Mouse (Mus musculus) bone marrow, adult 2 months (tissue): ENCODE data around the gene Gm2000. TPM values are rescaled to one million over a fixed set of nuclear protein-coding genes. Genes with fewer than 3 reads are reported as not detected.
"Not testable (repeated sequence)": the region's sequence is repeated elsewhere in the genome, so short reads cannot be mapped to it uniquely, and the experiment has no call there.

Source experiments
- H3K27ac ChIP-seq: fragments of 200-500 bp; 2 replicates; pipeline ENCODE4 v1.5.1; 2012; ENCODE audit warnings: low read depth, mild to moderate bottlenecking, control low read depth, inconsistent platforms, low read length; ENCODE audit not compliant: control insufficient read depth, poor library complexity, insufficient read depth
- H3K4me1 ChIP-seq: fragments of 200-500 bp; 2 replicates; pipeline ENCODE4 v1.6.1; 2011; ENCODE audit warnings: low read length; ENCODE audit not compliant: control insufficient read depth, insufficient read depth
- H3K4me3 ChIP-seq: fragments of 200-500 bp; replicated peaks from 2 replicates; pipeline ENCODE3; 2011; ENCODE audit warnings: mild to moderate bottlenecking, low read depth, low read length, control low read depth; ENCODE audit not compliant: control insufficient read depth
- CTCF ChIP-seq: fragments of 200-500 bp; IDR thresholded peaks from 2 replicates; pipeline ENCODE4 v1.5.1; 2011; ENCODE audit warnings: low read length, control low read depth; ENCODE audit not compliant: control insufficient read depth, insufficient read depth
- POLR2A ChIP-seq: fragments of 200-500 bp; IDR thresholded peaks from 2 replicates; pipeline ENCODE4 v1.6.1; 2011; ENCODE audit warnings: low read depth, mild to moderate bottlenecking, control low read depth, low read length, borderline replicate concordance; ENCODE audit not compliant: control insufficient read depth
- WGBS: fragments of 180-500 bp; shearing (Covaris S2); methylation state at CpG from one replicate; pipeline ENCODE4 v1.1.7; 2018; 5-methylcytosine and 5-hydroxymethylcytosine counted together
- polyA plus RNA-seq: library from polyadenylated mRNA; stranded (reverse); fragments of >200 nt; gene quantifications from 2 replicates; pipeline ENCODE4 v1.2.4, GENCODE M21; 2011; ENCODE audit warnings: low replicate concordance; ENCODE audit not compliant: missing spikeins, insufficient read depth, insufficient read length

Gm2000 gene
- polyA plus RNA-seq, 1 experiment, result 2,147 TPM

- H3K4me3 ChIP-seq, result no peak overlapping the region
- TF ChIP-seq POLR2A (no peak), CTCF (no peak)
- no peak overlapping the region for H3K27ac ChIP-seq
- H3K4me1 ChIP-seq, result no peaks in the 10 kb centered on the region; the same call in 1 of the 2 replicates
- 22% methylated on average over 3 of the region's 3 CpGs for WGBS
These were observed 21.0 kb downstream of the Gm2000 start for GRCm38 (mm10) chr1:156386880-156387279.

- H3K4me3 ChIP-seq, result no peak overlapping the region
- no peaks in the 10 kb centered on the region; the same call in 1 of the 2 replicates for H3K4me1 ChIP-seq
- no peak overlapping the region for H3K27ac ChIP-seq
- TF ChIP-seq POLR2A (no peak), CTCF (no peak)
- 74% methylated on average over 4 of the region's 4 CpGs for WGBS
These were observed 27.3 kb downstream of the Gm2000 start for GRCm38 (mm10) chr1:156393148-156393547.

- H3K4me3 ChIP-seq, H3K4me1 ChIP-seq, H3K27ac ChIP-seq: not testable (repeated sequence)
- WGBS, result 67% methylated on average over 3 of the region's 3 CpGs
These were observed 34.3 kb downstream of the Gm2000 start for GRCm38 (mm10) chr1:156400159-156400558.

- Histone ChIP-seq H3K4me1 (no peaks in the 10 kb centered on the region), H3K27ac (no peak overlapping the region), H3K4me3 (no peak overlapping the region)
- no peak for TF ChIP-seq POLR2A
- no peak for TF ChIP-seq CTCF
- 76% methylated on average over 2 of the region's 2 CpGs for WGBS
These were observed 36.7 kb downstream of the Gm2000 start for GRCm38 (mm10) chr1:156402491-156402890.

DNA sequence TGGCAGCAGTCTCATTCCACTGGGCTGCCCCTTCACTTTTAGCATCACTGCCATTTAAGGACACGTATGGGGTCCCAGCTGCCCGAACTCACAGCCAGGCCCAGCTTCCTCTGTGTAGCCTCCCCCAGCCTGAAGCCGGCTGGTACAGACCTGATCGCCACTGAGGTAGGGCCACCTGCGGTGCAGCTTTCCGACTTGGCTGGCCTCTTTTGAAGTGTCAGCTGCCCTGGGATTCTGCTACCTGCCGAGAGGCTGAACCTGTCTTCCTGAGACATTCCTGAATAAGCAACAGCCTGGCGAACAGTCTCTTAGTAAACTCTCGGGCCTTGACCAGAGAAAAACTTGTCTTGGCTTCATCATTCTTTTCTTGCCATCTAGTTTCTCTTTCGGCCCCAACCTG, 37.4 kb downstream of the Gm2000 start:
- Histone ChIP-seq H3K4me3 (no peak overlapping the region), H3K27ac (no peak overlapping the region), H3K4me1 (no peaks in the 10 kb centered on the region; the same call in 1 of the 2 replicates)
- TF ChIP-seq POLR2A, result no peak
- no peak for TF ChIP-seq CTCF
- 89% methylated on average over 10 of the region's 10 CpGs for WGBS

GRCm38 (mm10) chr1:156408004-156408403, 42.2 kb downstream of the Gm2000 start:
- WGBS, result under 1% methylated on average over 3 of the region's 3 CpGs
- no peak for TF ChIP-seq POLR2A
- TF ChIP-seq CTCF, result no peak

GRCm38 (mm10) chr1:156408521-156408920, 42.7 kb downstream of the Gm2000 start:
- H3K4me3 ChIP-seq, result no peak overlapping the region
- no peaks in the 10 kb centered on the region; the same call in 1 of the 2 replicates for H3K4me1 ChIP-seq
- WGBS, result 65% methylated on average over 4 of the region's 4 CpGs
- H3K27ac ChIP-seq, result no peak overlapping the region
- TF ChIP-seq CTCF (no peak), POLR2A (no peak)

More at GRCm38 (mm10) chr1:156408004-156408403, 42.2 kb downstream of the Gm2000 start:
- Histone ChIP-seq H3K4me3 (no peak overlapping the region), H3K27ac (no peak overlapping the region), H3K4me1 (no peaks in the 10 kb centered on the region; the same call in 1 of the 2 replicates)

Other genes starting within 250 kb of the Gm2000 start
- not detected in 2 replicates for gene Fam163a, start 161.0 kb upstream of the Gm2000 start, polyA plus RNA-seq
- gene Tdrd5, start 62.4 kb upstream of the Gm2000 start, polyA plus RNA-seq, result not detected in 2 replicates
- gene Nphs2, start 55.3 kb upstream of the Gm2000 start, polyA plus RNA-seq, result not detected in 2 replicates
- 0.56 and 1.6 TPM in 2 replicates for gene Axdnd1, start 55.1 kb downstream of the Gm2000 start, polyA plus RNA-seq
- gene Soat1, start 108.3 kb downstream of the Gm2000 start, polyA plus RNA-seq, result 4.2 and 14.6 TPM in 2 replicates
- gene Gm10031, start 158.0 kb downstream of the Gm2000 start, polyA plus RNA-seq, result 1.2 and 2.5 TPM in 2 replicates
- 2.5 and 8.7 TPM in 2 replicates for gene Abl2, start 192.7 kb downstream of the Gm2000 start, polyA plus RNA-seq